ENCODE assay signal across 7 mouse cellular contexts in the genomic region with DNA sequence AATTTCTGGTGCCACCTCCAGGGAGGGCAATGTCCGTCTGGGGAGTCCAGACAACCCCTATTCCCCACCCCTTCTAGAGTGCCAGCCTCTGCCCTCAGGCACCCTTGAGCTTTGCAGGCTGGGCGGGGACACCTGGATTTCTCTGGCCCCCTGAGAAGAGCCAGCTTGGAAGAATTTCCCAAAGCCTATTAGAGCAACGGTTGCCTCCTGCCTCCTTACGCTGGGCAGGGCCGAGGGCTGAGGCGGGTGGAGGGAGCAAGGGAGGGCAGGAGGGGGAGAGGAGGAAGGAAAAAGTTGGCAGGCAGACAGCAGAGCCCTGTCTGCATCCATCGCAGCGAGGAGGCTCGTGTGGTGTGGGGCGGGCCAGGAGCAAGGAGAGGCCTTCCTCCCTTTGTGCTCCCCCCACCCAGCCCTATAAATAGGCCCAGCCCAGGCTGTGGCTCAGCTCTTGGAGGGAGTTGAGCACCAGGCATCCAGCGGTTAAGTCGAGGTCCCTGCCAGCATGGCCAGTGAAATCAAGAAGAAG. TPM values are rescaled to one million over a fixed set of nuclear protein-coding genes. Genes with fewer than 3 reads are reported as not detected.
A peak's percentile ranks its signal among the peaks of the same experiment; 100 is the strongest.
DNase-seq lines count a peak whose midpoint lies in the region; ATAC-seq lines count a peak whose summit lies in the region.

Gene Aqp1, plus strand, starts transcription at position 444 of the 526 bp plus-strand sequence.

- peak within 1 kb of the TSS; percentile 37 for H3K4me3 ChIP-seq in embryonic facial prominence, embryonic 15.5 days (replicated peaks)
- no peak within 1 kb of the TSS for H3K4me3 ChIP-seq in heart, embryonic 11.5 days (ENCODE audit: low read depth, low read length)
- peak within 1 kb of the TSS; percentile 26 for H3K4me3 ChIP-seq in kidney, embryonic 16.5 days (ENCODE audit: low read length)

- H3K27ac ChIP-seq in embryonic facial prominence, embryonic 15.5 days (replicated peaks) = peak within 1 kb of the TSS; percentile 69
- H3K27ac ChIP-seq in heart, embryonic 11.5 days (ENCODE audit: low read depth, low read length) = no peak within 1 kb of the TSS; the same call in 1 of the 2 replicates
- peak within 1 kb of the TSS; percentile 20 for H3K27ac ChIP-seq in kidney, embryonic 16.5 days (ENCODE audit: low read length)

- no peaks in the 10 kb centered on the region for H3K36me3 ChIP-seq in embryonic facial prominence, embryonic 15.5 days
- H3K36me3 ChIP-seq in heart, embryonic 11.5 days (ENCODE audit: control insufficient read depth, insufficient read depth, low read length) = no peaks in the 10 kb centered on the region
- no peaks in the 10 kb centered on the region for H3K36me3 ChIP-seq in kidney, embryonic 16.5 days (ENCODE audit: insufficient read depth, low read length)

- H3K9ac ChIP-seq in embryonic facial prominence, embryonic 15.5 days = no peak within 1 kb of the TSS
- peak within 1 kb of the TSS; percentile 29; the same call in 1 of the 2 replicates for H3K9ac ChIP-seq in heart, embryonic 11.5 days (ENCODE audit: low read depth, low read length)
- H3K9ac ChIP-seq in kidney, embryonic 16.5 days (replicated peaks; ENCODE audit: low read length) = peak within 1 kb of the TSS; percentile 17; the same call in 1 of the 2 replicates

- ATAC-seq in embryonic facial prominence, embryonic 15.5 days (ENCODE audit: insufficient number of reproducible peaks, low FRiP score, low TSS enrichment, low read depth) = peak; percentile 89
- ATAC-seq in heart, embryonic 11.5 days (replicated peaks; ENCODE audit: insufficient number of reproducible peaks, low FRiP score, low TSS enrichment) = peak; percentile 76
- peak; percentile 82 for ATAC-seq in kidney, embryonic 16.5 days (ENCODE audit: low FRiP score, low TSS enrichment)

- H3K27me3 ChIP-seq in embryonic facial prominence, embryonic 15.5 days = no peaks in the 10 kb centered on the region
- peaks cover 10% of the 10 kb centered on the region for H3K27me3 ChIP-seq in heart, embryonic 11.5 days (ENCODE audit: control insufficient read depth, insufficient read depth, low read length)
- H3K27me3 ChIP-seq in kidney, embryonic 16.5 days (ENCODE audit: insufficient read depth, low read length) = no peaks in the 10 kb centered on the region

- H3K9me3 ChIP-seq in embryonic facial prominence, embryonic 15.5 days (replicated peaks) = no peaks in the 10 kb centered on the region
- H3K9me3 ChIP-seq in heart, embryonic 11.5 days (replicated peaks; ENCODE audit: control insufficient read depth, low read length) = no peaks in the 10 kb centered on the region
- no peaks in the 10 kb centered on the region for H3K9me3 ChIP-seq in kidney, embryonic 16.5 days (ENCODE audit: low read length)

- peak within 1 kb of the TSS; percentile 42 for H3K4me2 ChIP-seq in embryonic facial prominence, embryonic 15.5 days (replicated peaks)
- peak within 1 kb of the TSS; percentile 33 for H3K4me2 ChIP-seq in heart, embryonic 11.5 days
- H3K4me2 ChIP-seq in kidney, embryonic 16.5 days (replicated peaks; ENCODE audit: low read depth, low read length) = peak within 1 kb of the TSS; percentile 33

- 8% methylated on average over 12 of the region's 12 CpGs for WGBS in embryonic facial prominence, embryonic 15.5 days
- 16% methylated on average over 12 of the region's 12 CpGs for WGBS in heart, embryonic 11.5 days (ENCODE audit: insufficient replicate concordance)
- 12% methylated on average over 12 of the region's 12 CpGs for WGBS in kidney, embryonic 16.5 days

- H3K4me1 ChIP-seq in embryonic facial prominence, embryonic 15.5 days = peaks cover 71% of the 10 kb centered on the region
- peaks cover 38% of the 10 kb centered on the region for H3K4me1 ChIP-seq in heart, embryonic 11.5 days (ENCODE audit: control insufficient read depth, insufficient read depth, low read length)
- peaks cover 14% of the 10 kb centered on the region for H3K4me1 ChIP-seq in kidney, embryonic 16.5 days (ENCODE audit: insufficient read depth, low read length)

- DNase-seq in adrenal gland, adult 8-10 months = no peak
- peak; percentile 83 for DNase-seq in lung, postnatal 14 days
- DNase-seq in spleen, postnatal 14 days (ENCODE audit: low spot score in 2 of 2) = peak; percentile 60 to 69
- DNase-seq in c-Kit-positive CD71-positive TER-119-positive erythroid progenitor cells, embryonic 14.5 days (ENCODE audit: low spot score) = no peak

RNA-seq across cellular contexts. Expression of gene Aqp1, which starts in this region (rescaled TPM):
- total RNA-seq in adrenal gland, adult 8-10 months (2022) = 10 to 100 TPM; 38.4 to 78.8 (median 49.7) TPM
- polyA plus RNA-seq in embryonic facial prominence, embryonic 15.5 days (2015; fragmentation: Nextera tagmentation; extraction: Ambion mirVana) = 118 and 123 TPM in 2 replicates
- 2.1 and 3.7 TPM in 2 replicates for polyA plus RNA-seq in heart, embryonic 11.5 days (2014; fragmentation: Nextera tagmentation; extraction: Ambion mirVana)
- polyA plus RNA-seq in kidney, embryonic 16.5 days (2015; fragmentation: Nextera tagmentation; extraction: Ambion mirVana) = 50.8 and 69.9 TPM in 2 replicates

Comparison
In these comparisons a context has a peak if more than half of its experiments do, and no peak if none do; other contexts are left out.
1. RNA of gene Aqp1 (polyA plus RNA-seq): 118 to 123 TPM in embryonic facial prominence, embryonic 15.5 days and 50.8 to 69.9 TPM in kidney, embryonic 16.5 days; 2.1 to 3.7 TPM in heart, embryonic 11.5 days; every median in the first group is over 10 times any median in the second.
2. DNase-seq: peak in lung, postnatal 14 days (single experiment) and spleen, postnatal 14 days (2 of 2); none in adrenal gland, adult 8-10 months (single experiment) and c-Kit-positive CD71-positive TER-119-positive erythroid progenitor cells, embryonic 14.5 days (single experiment).
3. Peak in every context shown above with its lines, with median percentiles within 50 percentile points of each other: ATAC-seq and H3K4me2 ChIP-seq.